Mouse (Mus musculus) megakaryocyte, embryonic 14.5 days (primary cell): ENCODE measurements at regions not wholly inside any gene's neighbourhood (a gene's known extent, or its start where the extent isn't known, plus 50 kb on each side); places are given as distances from the start of the nearest gene placed in this dataset.

Experiments
- FLI1 ChIP-seq: IDR thresholded peaks from 2 replicates; pipeline ENCODE4 v1.6.1; 2012; ENCODE audit warnings: low read length, inconsistent platforms, mixed read lengths
- GATA1 ChIP-seq: IDR thresholded peaks from 3 replicates; pipeline ENCODE4 v1.6.1; 2012; ENCODE audit warnings: mixed read lengths, low read length, inconsistent platforms, borderline replicate concordance

DNA sequence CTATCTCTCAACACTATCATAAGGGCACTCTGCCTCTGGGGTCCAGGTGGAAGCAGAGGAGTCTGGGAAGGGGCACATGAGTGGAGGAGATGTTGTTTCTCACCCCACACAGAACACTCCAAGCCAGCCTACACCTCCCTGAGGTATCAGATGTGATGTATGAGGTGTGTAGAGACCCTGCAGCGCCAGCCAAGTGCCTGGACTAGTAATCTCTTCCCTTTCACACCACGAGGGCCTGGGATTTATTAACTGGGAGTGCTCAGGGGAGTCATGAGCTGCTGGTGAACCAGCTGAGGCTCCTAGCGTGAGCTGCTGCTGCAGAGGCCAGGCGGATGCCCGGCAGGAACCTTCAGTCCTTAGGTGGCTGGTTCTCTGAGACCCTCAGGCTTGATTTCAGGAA is 60.6 kb upstream of the Tle3 start:
- TF ChIP-seq GATA1 (no peak), FLI1 (no peak)
